Mouse (Mus musculus) heart, embryonic 10.5 days (tissue): ENCODE results near the gene Plpp3. TPM values are rescaled to one million over a fixed set of nuclear protein-coding genes. Genes with fewer than 3 reads are reported as not detected.
A peak's percentile ranks its signal among the peaks of the same experiment; 100 is the strongest.

Source experiments
- DNase-seq: peaks from one replicate; pipeline ENCODE4 v3.0.0-alpha.2; 2017; ENCODE audit warnings: low spot score
- H3K27ac ChIP-seq: fragments of 300-500 bp; sonication (generic); 2 replicates; pipeline ENCODE4 v1.5.1; 2016; ENCODE audit warnings: mild to moderate bottlenecking
- H3K27me3 ChIP-seq: fragments of 300-500 bp; sonication (generic); 2 replicates; pipeline ENCODE4 v1.6.1; 2016; ENCODE audit warnings: mild to moderate bottlenecking; ENCODE audit not compliant: poor library complexity, insufficient read depth, severe bottlenecking
- H3K36me3 ChIP-seq: fragments of 300-500 bp; sonication (generic); 2 replicates; pipeline ENCODE4 v1.6.1; 2016; ENCODE audit warnings: mild to moderate bottlenecking, moderate library complexity
- H3K4me1 ChIP-seq: fragments of 300-500 bp; sonication (generic); 2 replicates; pipeline ENCODE4 v1.6.1; 2016; ENCODE audit warnings: mild to moderate bottlenecking
- H3K4me3 ChIP-seq: fragments of 300-500 bp; sonication (generic); 2 replicates; pipeline ENCODE4 v1.5.1; 2016; ENCODE audit warnings: mild to moderate bottlenecking, moderate library complexity
- H3K9me3 ChIP-seq: fragments of 300-500 bp; sonication (generic); 2 replicates; pipeline ENCODE4 v1.6.1; 2016; ENCODE audit warnings: mild to moderate bottlenecking, moderate library complexity
- WGBS: fragments of 180-500 bp; shearing (Covaris S2); methylation state at CpG from one replicate; pipeline ENCODE4 v1.1.7; 2016; 5-methylcytosine and 5-hydroxymethylcytosine counted together
- polyA plus RNA-seq: library from polyadenylated mRNA; unstranded; fragments of >200 nt; fragmentation: Nextera tagmentation; extraction: Ambion mirVana; gene quantifications from 2 replicates; pipeline ENCODE4 v1.2.1, GENCODE M21; 2016

Gene Plpp3
- polyA plus RNA-seq, 1 experiment from 2014 or later, result 38.5 TPM

- no peaks in the 10 kb centered on the region for H3K36me3 ChIP-seq
- H3K9me3 ChIP-seq, result no peaks in the 10 kb centered on the region
- H3K27ac ChIP-seq, result peak overlapping the region; percentile 67
- peaks cover 19% of the 10 kb centered on the region for H3K27me3 ChIP-seq
- no peak overlapping the region for H3K4me3 ChIP-seq
- H3K4me1 ChIP-seq, result peaks cover 33% of the 10 kb centered on the region
- no peak for DNase-seq
- 19% methylated on average over 7 of the region's 7 CpGs for WGBS
These were observed 124.6 kb downstream of the Plpp3 start for GRCm38 (mm10) chr4:105281751-105282231.

Other genes with a start within 250 kb of the Plpp3 start
- 0.10 and 0.24 TPM in 2 replicates for gene Fyb2, start 243.9 kb upstream of the Plpp3 start, polyA plus RNA-seq
- gene Prkaa2, start 47.5 kb upstream of the Plpp3 start, polyA plus RNA-seq, result 21.2 and 40.2 TPM in 2 replicates